Mouse (Mus musculus): ENCODE data around the gene Hist1h1a. TPM values are rescaled to one million over a fixed set of nuclear protein-coding genes. Genes with fewer than 3 reads are reported as not detected.
"Not testable (repeated sequence)": the region's sequence is repeated elsewhere in the genome, so short reads cannot be mapped to it uniquely, and the experiment has no call there.

Gene Hist1h1a
- total RNA-seq, 2 experiments from 2014 or later = 405 to 481 TPM

GRCm38 (mm10) chr13:23759916-23760239 is 3.6 kb upstream of the Hist1h1a start:
- no peak for DNase-seq (ENCODE audit: low spot score in 2 of 2)

- DNase-seq (ENCODE audit: low spot score in 2 of 2) = no peak
Measured at GRCm38 (mm10) chr13:23760240-23760971, 3.1 kb upstream of the Hist1h1a start.

GRCm38 (mm10) chr13:23760972-23761864 is 2.2 kb upstream of the Hist1h1a start, which contains the start of gene Hist1h4a:
Gene Hist1h4a, minus strand, starts transcription at chr13:23761230.
- DNase-seq (ENCODE audit: low spot score in 2 of 2) = peak; percentile 95 to 98

GRCm38 (mm10) chr13:23761871-23762821 is 1.3 kb upstream of the Hist1h1a start, which contains the start of gene Hist1h3a:
Gene Hist1h3a, minus strand, starts transcription at chr13:23762386.
- peak; percentile 30 to 32 for DNase-seq (ENCODE audit: low spot score in 2 of 2)

- DNase-seq (ENCODE audit: low spot score in 2 of 2) = no peak
Measured at GRCm38 (mm10) chr13:23763242-23763585, 252 bp upstream of the Hist1h1a start.

- no peak for DNase-seq (ENCODE audit: low spot score in 2 of 2)
Measured at GRCm38 (mm10) chr13:23764324-23765171, 1.1 kb downstream of the Hist1h1a start.

- no peak for DNase-seq (ENCODE audit: low spot score in 2 of 2)
Measured at GRCm38 (mm10) chr13:23765172-23765513, 1.7 kb downstream of the Hist1h1a start.

- no peak for DNase-seq (ENCODE audit: low spot score in 2 of 2)
Measured at GRCm38 (mm10) chr13:23766772-23767171, 3.3 kb downstream of the Hist1h1a start.

GRCm38 (mm10) chr13:23768834-23769397 is 5.5 kb downstream of the Hist1h1a start:
- DNase-seq (ENCODE audit: low spot score in 2 of 2) = no peak

GRCm38 (mm10) chr13:23769613-23770012 is 6.1 kb downstream of the Hist1h1a start, which contains the start of gene Trim38:
Gene Trim38, plus strand, starts transcription at chr13:23769913.
- not testable (repeated sequence) for DNase-seq (ENCODE audit: low spot score in 2 of 2)

- no peak for DNase-seq (ENCODE audit: low spot score in 2 of 2)
Measured at GRCm38 (mm10) chr13:23772561-23773313, 9.3 kb downstream of the Hist1h1a start.

- DNase-seq (ENCODE audit: low spot score in 2 of 2) = no peak
Measured at GRCm38 (mm10) chr13:23778339-23778738, 14.9 kb downstream of the Hist1h1a start.

- no peak for DNase-seq (ENCODE audit: low spot score in 2 of 2)
Measured at GRCm38 (mm10) chr13:23779025-23779424, 15.6 kb downstream of the Hist1h1a start.

GRCm38 (mm10) chr13:23792520-23792919 is 29.1 kb downstream of the Hist1h1a start:
- peak in 1 of 2 experiments; percentile 16 for DNase-seq (ENCODE audit: low spot score in 2 of 2)

- DNase-seq (ENCODE audit: low spot score in 2 of 2) = no peak
Measured at GRCm38 (mm10) chr13:23799405-23799804, 35.9 kb downstream of the Hist1h1a start.

- no peak for DNase-seq (ENCODE audit: low spot score in 2 of 2)
Measured at GRCm38 (mm10) chr13:23804532-23804931, 41.1 kb downstream of the Hist1h1a start.

GRCm38 (mm10) chr13:23806422-23807052 is 43.1 kb downstream of the Hist1h1a start, which contains the start of gene Slc17a2:
Gene Slc17a2, plus strand, starts transcription at chr13:23806993.
- DNase-seq (ENCODE audit: low spot score in 2 of 2) = no peak

Measured in adrenal gland, postnatal 4 days (tissue).